Mouse (Mus musculus) C2C12 (cell line): Measurements from ENCODE around the gene Unc79.

Source experiments
- CEBPB ChIP-seq: IDR thresholded peaks from one replicate; pipeline ENCODE4 v1.6.1; 2011; ENCODE audit warnings: low read depth, mild to moderate bottlenecking, control low read depth, moderate library complexity
- CTCF ChIP-seq: IDR thresholded peaks from one replicate; pipeline ENCODE4 v1.5.1; 2011; ENCODE audit not compliant: control insufficient read depth, insufficient read depth, insufficient read length
- FOSL1 ChIP-seq: IDR thresholded peaks from one replicate; pipeline ENCODE4 v1.8.0; 2011; ENCODE audit warnings: mild to moderate bottlenecking, low read length; ENCODE audit not compliant: poor library complexity, insufficient read depth, severe bottlenecking
- MAX ChIP-seq: IDR thresholded peaks from one replicate; pipeline ENCODE4 v1.6.1; 2011; ENCODE audit warnings: mild to moderate bottlenecking, control low read depth
- MYOD1 ChIP-seq: IDR thresholded peaks from one replicate; pipeline ENCODE4 v1.6.1; 2011; ENCODE audit warnings: low read depth; ENCODE audit not compliant: control insufficient read depth, insufficient read length
- USF1 ChIP-seq: IDR thresholded peaks from one replicate; pipeline ENCODE4 v1.6.1; 2011; ENCODE audit warnings: low read depth, mild to moderate bottlenecking, control low read depth, moderate library complexity

DNA sequence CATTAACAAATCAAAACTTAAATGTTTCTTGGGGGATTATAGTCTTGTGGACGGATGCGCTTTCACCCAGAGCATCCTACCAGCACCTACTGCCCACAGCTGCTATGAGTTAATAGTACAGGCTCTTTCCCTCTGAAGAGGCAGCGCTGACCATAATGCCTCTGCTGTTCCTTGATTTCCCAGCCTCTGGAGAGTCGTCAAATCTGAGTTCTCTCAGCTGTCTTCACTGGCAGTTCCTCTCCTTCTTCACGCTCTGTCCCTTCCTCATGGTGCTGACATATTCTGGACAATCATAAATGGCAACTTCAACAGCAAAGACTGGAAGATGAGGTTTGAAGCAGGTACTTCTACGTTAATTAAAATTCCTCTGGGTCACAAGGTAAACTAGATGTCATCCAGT is 143.2 kb downstream of the Unc79 start:
- no peak for TF ChIP-seq MAX
- TF ChIP-seq CTCF, result no peak
- TF ChIP-seq FOSL1, result no peak
- no peak for TF ChIP-seq USF1
- TF ChIP-seq MYOD1, result no peak
- no peak for TF ChIP-seq CEBPB
